Mouse (Mus musculus): ENCODE results near the gene Psmd11.
A peak's percentile ranks its signal among the peaks of the same experiment; 100 is the strongest.

The Psmd11 gene

GRCm38 (mm10) chr11:80483536-80484067 is 55.2 kb downstream of the Psmd11 start:
- DNase-seq, result peak; percentile 22

- DNase-seq, result peak; percentile 81
These were observed 55.9 kb downstream of the Psmd11 start for GRCm38 (mm10) chr11:80484191-80484791.

- DNase-seq, result no peak
These were observed 56.7 kb downstream of the Psmd11 start for GRCm38 (mm10) chr11:80485120-80485551.

- DNase-seq, result peak; percentile 45
These were observed 57.3 kb downstream of the Psmd11 start for GRCm38 (mm10) chr11:80485622-80486206.

- no peak for DNase-seq
These were observed 59.6 kb downstream of the Psmd11 start for GRCm38 (mm10) chr11:80487904-80488587.

GRCm38 (mm10) chr11:80489172-80489881 is 60.9 kb downstream of the Psmd11 start:
- peak; percentile 65 for DNase-seq

- no peak for DNase-seq
These were observed 61.4 kb downstream of the Psmd11 start for GRCm38 (mm10) chr11:80489882-80490196.

GRCm38 (mm10) chr11:80490831-80491230 is 62.4 kb downstream of the Psmd11 start:
- DNase-seq, result no peak

- no peak for DNase-seq
These were observed 64.8 kb downstream of the Psmd11 start for GRCm38 (mm10) chr11:80493186-80493585.

- DNase-seq, result no peak
These were observed 66.4 kb downstream of the Psmd11 start for GRCm38 (mm10) chr11:80494852-80495251.

GRCm38 (mm10) chr11:80495972-80496371 is 67.6 kb downstream of the Psmd11 start:
- no peak for DNase-seq

GRCm38 (mm10) chr11:80496640-80497039 is 68.2 kb downstream of the Psmd11 start:
- DNase-seq, result no peak

GRCm38 (mm10) chr11:80497225-80497919 is 69.0 kb downstream of the Psmd11 start:
- no peak for DNase-seq

- DNase-seq, result no peak
These were observed 70.1 kb downstream of the Psmd11 start for GRCm38 (mm10) chr11:80498328-80499070.

GRCm38 (mm10) chr11:80499550-80499952 is 71.1 kb downstream of the Psmd11 start:
- DNase-seq, result no peak

- DNase-seq, result no peak
These were observed 74.9 kb downstream of the Psmd11 start for GRCm38 (mm10) chr11:80503281-80503680.

- DNase-seq, result peak; percentile 90
These were observed 75.5 kb downstream of the Psmd11 start for GRCm38 (mm10) chr11:80503726-80504452.

GRCm38 (mm10) chr11:80504519-80505385 is 76.3 kb downstream of the Psmd11 start:
- no peak for DNase-seq

GRCm38 (mm10) chr11:80505581-80505980 is 77.2 kb downstream of the Psmd11 start:
- no peak for DNase-seq

- no peak for DNase-seq
These were observed 78.1 kb downstream of the Psmd11 start for GRCm38 (mm10) chr11:80506483-80506882.

Measured in right cerebral cortex, postnatal 14 days (tissue).